Mouse (Mus musculus) small intestine, adult 2 months (tissue): ENCODE results near the gene Lactbl1. TPM values are rescaled to one million over a fixed set of nuclear protein-coding genes. Genes with fewer than 3 reads are reported as not detected.

Experiments used
- H3K27ac ChIP-seq: fragments of 200-500 bp; 2 replicates; pipeline ENCODE4 v1.5.1; 2012; ENCODE audit warnings: low read depth, low read length, control low read depth, inconsistent platforms; ENCODE audit not compliant: insufficient read depth
- H3K27me3 ChIP-seq: fragments of 200-500 bp; 2 replicates; pipeline ENCODE4 v1.6.1; 2012; ENCODE audit warnings: mild to moderate bottlenecking, moderate library complexity, low read length, inconsistent platforms; ENCODE audit not compliant: control insufficient read depth, insufficient read depth
- H3K36me3 ChIP-seq: fragments of 200-500 bp; 2 replicates; pipeline ENCODE4 v1.6.1; 2012; ENCODE audit warnings: mild to moderate bottlenecking, low read length, control low read depth, inconsistent platforms; ENCODE audit not compliant: control insufficient read depth, insufficient read depth
- H3K4me1 ChIP-seq: fragments of 200-500 bp; 2 replicates; pipeline ENCODE4 v1.6.1; 2012; ENCODE audit warnings: low read length, inconsistent platforms, mixed read lengths; ENCODE audit not compliant: control insufficient read depth, insufficient read depth, insufficient read length
- H3K4me3 ChIP-seq: fragments of 200-500 bp; 2 replicates; pipeline ENCODE4 v1.5.1; 2012; ENCODE audit warnings: low read depth, mild to moderate bottlenecking, control low read depth, inconsistent platforms, low read length, moderate library complexity
- CTCF ChIP-seq: fragments of 200-500 bp; IDR thresholded peaks from 2 replicates; pipeline ENCODE4 v1.5.1; 2012; ENCODE audit warnings: low read depth, mild to moderate bottlenecking, control low read depth, inconsistent platforms, low read length, moderate library complexity, mixed read lengths; ENCODE audit not compliant: insufficient replicate concordance, insufficient read length; ENCODE audit errors: extremely low read depth
- POLR2A ChIP-seq: fragments of 200-500 bp; IDR thresholded peaks from 2 replicates; pipeline ENCODE4 v1.6.1; 2012; ENCODE audit warnings: low read depth, mild to moderate bottlenecking, control low read depth, inconsistent platforms, low read length, moderate library complexity
- WGBS: fragments of 180-500 bp; shearing (Covaris S2); methylation state at CpG from one replicate; pipeline ENCODE4 v1.1.7; 2018; 5-methylcytosine and 5-hydroxymethylcytosine counted together
- polyA plus RNA-seq: library from polyadenylated mRNA; depleted of rRNA; stranded (reverse); fragments of >200 nt; gene quantifications from 2 replicates; pipeline ENCODE4 v1.2.3, GENCODE M21; 2012

Gene Lactbl1
- polyA plus RNA-seq, 1 experiment: not detected

- no peaks in the 10 kb centered on the region for H3K36me3 ChIP-seq
- no peaks in the 10 kb centered on the region for H3K4me1 ChIP-seq
- no peak overlapping the region for H3K27ac ChIP-seq
- no peak overlapping the region for H3K4me3 ChIP-seq
- WGBS: 96% methylated on average over 3 of the region's 3 CpGs
- no peak for TF ChIP-seq POLR2A
- no peak for TF ChIP-seq CTCF
- no peaks in the 10 kb centered on the region for H3K27me3 ChIP-seq
These were observed 22.6 kb upstream of the Lactbl1 start for GRCm38 (mm10) chr4:136599869-136600268.

- no peak overlapping the region for H3K4me3 ChIP-seq
- H3K27me3 ChIP-seq: no peaks in the 10 kb centered on the region
- no peaks in the 10 kb centered on the region for H3K36me3 ChIP-seq
- no peak for TF ChIP-seq CTCF
- TF ChIP-seq POLR2A: no peak
- H3K4me1 ChIP-seq: no peaks in the 10 kb centered on the region
- no peak overlapping the region for H3K27ac ChIP-seq
- 87% methylated on average over 2 of the region's 2 CpGs for WGBS
These were observed 21.9 kb upstream of the Lactbl1 start for GRCm38 (mm10) chr4:136600536-136600935.

- no peak for TF ChIP-seq POLR2A
- TF ChIP-seq CTCF: no peak
- under 1% methylated on average over 13 of the region's 13 CpGs for WGBS
- H3K27ac ChIP-seq: no peak overlapping the region
- peak overlapping the region; percentile 98 for H3K4me3 ChIP-seq
- H3K27me3 ChIP-seq: no peaks in the 10 kb centered on the region
- no peaks in the 10 kb centered on the region for H3K36me3 ChIP-seq
- no peaks in the 10 kb centered on the region for H3K4me1 ChIP-seq
These were observed 20.9 kb upstream of the Lactbl1 start for GRCm38 (mm10) chr4:136601476-136601875.

GRCm38 (mm10) chr4:136602018-136602554 lies 20.3 kb upstream of the Lactbl1 start:
- Histone ChIP-seq H3K27me3 (no peaks in the 10 kb centered on the region), H3K36me3 (no peaks in the 10 kb centered on the region), H3K4me3 (peak overlapping the region; percentile 98), H3K27ac (peak overlapping the region; percentile 78), H3K4me1 (no peaks in the 10 kb centered on the region)
- WGBS: 1% methylated on average over 62 of the region's 68 CpGs
- TF ChIP-seq CTCF: no peak
- no peak for TF ChIP-seq POLR2A

DNA sequence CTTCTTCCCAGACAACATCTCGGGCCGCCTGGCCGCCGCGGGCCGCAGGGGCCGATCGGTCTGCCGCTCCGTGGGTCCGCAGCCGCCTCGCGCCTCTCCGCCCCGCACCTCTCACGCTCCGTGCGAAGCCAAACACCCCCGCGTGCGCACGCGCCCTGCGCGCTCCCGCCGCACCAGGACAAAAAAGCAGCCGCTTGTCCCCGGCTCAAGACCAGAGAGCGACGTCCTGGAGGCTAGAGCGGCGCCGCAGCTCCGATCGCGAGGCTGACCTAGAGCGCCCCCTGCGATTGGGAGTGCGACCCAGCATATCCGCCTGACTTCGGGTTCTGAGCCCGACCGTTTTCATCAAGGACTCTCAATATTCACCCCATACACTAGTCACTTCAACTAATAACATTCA lies 19.9 kb upstream of the Lactbl1 start, which contains the start of gene Kdm1a:
Kdm1a (minus strand) TSS at position 156 of the 400 bp plus-strand sequence.
- Histone ChIP-seq H3K4me3 (peak within 1 kb of the TSS; percentile 98), H3K4me1 (no peaks in the 10 kb centered on the region), H3K27ac (peak within 1 kb of the TSS; percentile 78), H3K27me3 (no peaks in the 10 kb centered on the region), H3K36me3 (no peaks in the 10 kb centered on the region)
- under 1% methylated on average over 45 of the region's 45 CpGs for WGBS
- peak; percentile 82 for TF ChIP-seq POLR2A
- peak; percentile 97 for TF ChIP-seq CTCF

- TF ChIP-seq CTCF: no peak
- TF ChIP-seq POLR2A: no peak
- H3K4me1 ChIP-seq: no peaks in the 10 kb centered on the region
- no peaks in the 10 kb centered on the region for H3K27me3 ChIP-seq
- H3K27ac ChIP-seq: no peak overlapping the region
- WGBS: 86% methylated on average over 19 of the region's 19 CpGs
- H3K4me3 ChIP-seq: no peak overlapping the region
- H3K36me3 ChIP-seq: no peaks in the 10 kb centered on the region
These were observed 16.5 kb upstream of the Lactbl1 start for GRCm38 (mm10) chr4:136605756-136606485.

DNA sequence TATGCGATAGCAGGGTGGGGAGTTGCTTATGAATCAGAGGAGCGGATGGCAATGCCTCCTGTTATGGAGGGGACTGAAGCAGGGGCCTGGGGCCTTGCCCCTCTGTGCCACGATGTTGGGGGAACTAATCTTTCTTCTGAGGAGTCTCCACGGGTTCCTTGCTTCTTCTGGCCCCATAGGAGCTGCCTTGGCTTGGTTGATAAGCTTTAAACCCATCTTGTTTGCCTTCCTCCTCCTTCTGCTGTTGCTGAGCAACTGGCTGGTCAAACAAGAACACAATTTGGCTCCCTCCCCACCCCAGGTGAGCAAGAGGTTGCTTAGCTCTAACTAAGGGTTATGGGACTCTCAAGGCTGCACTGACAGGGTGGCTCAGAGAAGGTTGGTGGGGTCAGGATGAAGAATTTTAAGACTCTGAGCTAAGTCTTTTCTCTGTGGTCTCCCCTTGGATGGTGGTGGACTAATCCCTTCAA lies 12.0 kb upstream of the Lactbl1 start, which contains the start of gene Tex46:
Tex46 (plus strand) TSS at position 51 of the 470 bp plus-strand sequence.
- Histone ChIP-seq H3K36me3 (no peaks in the 10 kb centered on the region), H3K4me3 (no peak within 1 kb of the TSS), H3K4me1 (no peaks in the 10 kb centered on the region), H3K27me3 (no peaks in the 10 kb centered on the region), H3K27ac (no peak within 1 kb of the TSS)
- WGBS: 39% methylated on average over 4 of the region's 4 CpGs
- no peak for TF ChIP-seq POLR2A
- no peak for TF ChIP-seq CTCF
